Mouse (Mus musculus) heart, embryonic 16.5 days (tissue): ENCODE measurements around the gene Ulk4. TPM values are rescaled to one million over a fixed set of nuclear protein-coding genes. Genes with fewer than 3 reads are reported as not detected.

Source experiments
- ATAC-seq: fragments of 200-750 bp; cut with Nextera tagmentation; replicated peaks from 2 replicates; pipeline ENCODE4 v1.8.0; 2017; ENCODE audit warnings: moderate number of reproducible peaks; ENCODE audit not compliant: insufficient read depth, low FRiP score; ENCODE audit errors: extremely low read depth
- H3K27ac ChIP-seq: fragments of 300-500 bp; sonication (generic); 2 replicates; pipeline ENCODE4 v1.5.1; 2014; ENCODE audit warnings: mild to moderate bottlenecking, low read length, control low read depth, moderate library complexity
- H3K27me3 ChIP-seq: fragments of 300-500 bp; sonication (generic); 2 replicates; pipeline ENCODE4 v1.6.1; 2014; ENCODE audit warnings: low read length, mixed read lengths; ENCODE audit not compliant: control insufficient read depth, insufficient read depth
- H3K36me3 ChIP-seq: fragments of 300-500 bp; sonication (generic); 2 replicates; pipeline ENCODE4 v1.6.1; 2014; ENCODE audit not compliant: control insufficient read depth, insufficient read depth
- H3K4me1 ChIP-seq: fragments of 300-500 bp; sonication (generic); 2 replicates; pipeline ENCODE4 v1.6.1; 2014; ENCODE audit warnings: low read length, mixed read lengths; ENCODE audit not compliant: control insufficient read depth, insufficient read depth
- H3K4me2 ChIP-seq: fragments of 300-500 bp; sonication (generic); 2 replicates; pipeline ENCODE4 v1.6.1; 2014; ENCODE audit warnings: low read depth, mild to moderate bottlenecking, control low read depth, low read length
- H3K4me3 ChIP-seq: fragments of 300-500 bp; sonication (generic); 2 replicates; pipeline ENCODE4 v1.5.1; 2014; ENCODE audit warnings: mild to moderate bottlenecking, control low read depth, low read length
- H3K9ac ChIP-seq: fragments of 300-500 bp; sonication (generic); 2 replicates; pipeline ENCODE4 v1.6.1; 2014; ENCODE audit warnings: low read length, control low read depth
- H3K9me3 ChIP-seq: fragments of 300-500 bp; sonication (generic); replicated peaks from 2 replicates; pipeline ENCODE4 v1.6.1; 2016; ENCODE audit warnings: low read length; ENCODE audit not compliant: control insufficient read depth
- WGBS: fragments of 180-500 bp; shearing (Covaris S2); extraction: QIAGEN DNeasy Blood & Tissue Kit; methylation state at CpG from one replicate; pipeline ENCODE4 v1.1.7; 2014; 5-methylcytosine and 5-hydroxymethylcytosine counted together
- polyA plus RNA-seq: library from polyadenylated mRNA; unstranded; fragments of >200 nt; fragmentation: Nextera tagmentation; extraction: Ambion mirVana; gene quantifications from 2 replicates; pipeline ENCODE4 v1.2.1, GENCODE M21; 2015

The Ulk4 gene
- polyA plus RNA-seq, 1 experiment from 2014 or later = 105 TPM

DNA sequence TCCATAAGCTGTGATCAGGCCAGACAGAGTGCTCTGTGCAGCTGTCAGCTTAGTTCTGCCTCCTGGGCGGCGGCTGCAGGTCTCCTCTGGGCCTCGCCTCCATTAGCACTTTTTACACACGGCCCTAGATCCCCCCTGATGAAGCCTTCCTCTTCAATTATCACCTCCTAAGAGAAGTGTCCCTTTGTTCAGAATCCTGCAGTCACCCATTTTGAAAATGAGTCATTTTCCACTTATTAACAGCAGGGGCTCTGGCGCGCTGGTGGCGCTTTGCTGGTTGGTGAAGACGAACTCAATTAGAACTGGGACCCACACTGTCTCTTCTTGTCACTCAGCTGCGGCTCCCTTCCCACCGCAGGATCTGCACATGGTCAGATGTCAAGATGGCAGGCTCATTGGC, 177.5 kb downstream of the Ulk4 start:
- H3K9ac ChIP-seq = no peak overlapping the region
- no peak overlapping the region for H3K4me3 ChIP-seq
- no peaks in the 10 kb centered on the region for H3K4me1 ChIP-seq
- ATAC-seq = no peak
- H3K36me3 ChIP-seq = no peaks in the 10 kb centered on the region
- no peaks in the 10 kb centered on the region for H3K27me3 ChIP-seq
- no peak overlapping the region for H3K4me2 ChIP-seq
- 82% methylated on average over 10 of the region's 10 CpGs for WGBS
- peaks cover 4% of the 10 kb centered on the region; the same call in 1 of the 2 replicates for H3K9me3 ChIP-seq
- no peak overlapping the region for H3K27ac ChIP-seq

DNA sequence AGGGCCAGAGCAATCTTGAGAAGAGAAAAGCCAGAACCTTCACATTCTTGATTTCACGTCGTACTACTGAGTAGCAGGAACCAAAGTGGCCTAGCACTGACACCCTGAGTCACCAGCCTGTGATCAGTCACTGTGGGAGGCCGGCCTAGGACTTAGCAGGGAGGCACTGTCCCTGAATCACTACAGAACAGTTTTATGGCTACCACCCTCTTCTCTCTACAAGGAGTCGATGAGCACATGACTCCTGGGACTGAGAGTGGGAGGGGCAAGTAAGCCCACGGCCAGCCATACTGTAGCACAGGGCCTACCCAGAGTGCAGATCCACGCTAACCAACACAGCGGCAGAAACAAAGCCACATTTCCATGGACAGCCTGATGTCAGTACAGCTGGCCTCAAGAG, 183.2 kb downstream of the Ulk4 start:
- H3K4me2 ChIP-seq = no peak overlapping the region
- H3K4me1 ChIP-seq = no peaks in the 10 kb centered on the region
- WGBS = 70% methylated on average over 7 of the region's 7 CpGs
- H3K9ac ChIP-seq = no peak overlapping the region
- H3K27me3 ChIP-seq = no peaks in the 10 kb centered on the region
- ATAC-seq = no peak
- no peak overlapping the region for H3K27ac ChIP-seq
- no peak overlapping the region for H3K4me3 ChIP-seq
- no peaks in the 10 kb centered on the region for H3K36me3 ChIP-seq
- 0 out of 2 replicates have a peak, but pooled peaks cover 4% of the 10 kb centered on the region for H3K9me3 ChIP-seq

DNA sequence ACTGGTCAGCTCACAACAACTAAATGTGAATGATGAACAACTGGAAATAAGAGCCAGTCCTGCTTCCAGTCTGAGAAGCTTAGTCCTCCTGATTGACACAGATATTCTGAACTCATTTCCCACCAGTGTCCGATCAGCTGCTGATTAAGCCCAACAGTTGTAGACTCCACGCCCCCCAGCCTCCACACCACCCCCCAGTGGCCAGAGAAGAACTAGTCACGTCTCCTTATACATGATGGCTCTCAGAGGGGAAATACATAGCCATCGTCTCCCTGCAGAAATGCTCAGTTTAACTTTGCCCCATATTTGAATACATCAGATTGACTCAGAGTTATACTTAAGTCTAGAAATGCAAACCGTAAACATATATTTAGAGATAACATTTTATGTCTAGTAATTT, 184.4 kb downstream of the Ulk4 start:
- WGBS = 75% methylated on average over 5 of the region's 5 CpGs
- Histone ChIP-seq H3K4me2 (no peak overlapping the region), H3K9ac (no peak overlapping the region), H3K27me3 (no peaks in the 10 kb centered on the region), H3K27ac (no peak overlapping the region), H3K36me3 (no peaks in the 10 kb centered on the region), H3K4me3 (no peak overlapping the region), H3K4me1 (no peaks in the 10 kb centered on the region), H3K9me3 (0 out of 2 replicates have a peak, but pooled peaks cover 4% of the 10 kb centered on the region)
- ATAC-seq = no peak

DNA sequence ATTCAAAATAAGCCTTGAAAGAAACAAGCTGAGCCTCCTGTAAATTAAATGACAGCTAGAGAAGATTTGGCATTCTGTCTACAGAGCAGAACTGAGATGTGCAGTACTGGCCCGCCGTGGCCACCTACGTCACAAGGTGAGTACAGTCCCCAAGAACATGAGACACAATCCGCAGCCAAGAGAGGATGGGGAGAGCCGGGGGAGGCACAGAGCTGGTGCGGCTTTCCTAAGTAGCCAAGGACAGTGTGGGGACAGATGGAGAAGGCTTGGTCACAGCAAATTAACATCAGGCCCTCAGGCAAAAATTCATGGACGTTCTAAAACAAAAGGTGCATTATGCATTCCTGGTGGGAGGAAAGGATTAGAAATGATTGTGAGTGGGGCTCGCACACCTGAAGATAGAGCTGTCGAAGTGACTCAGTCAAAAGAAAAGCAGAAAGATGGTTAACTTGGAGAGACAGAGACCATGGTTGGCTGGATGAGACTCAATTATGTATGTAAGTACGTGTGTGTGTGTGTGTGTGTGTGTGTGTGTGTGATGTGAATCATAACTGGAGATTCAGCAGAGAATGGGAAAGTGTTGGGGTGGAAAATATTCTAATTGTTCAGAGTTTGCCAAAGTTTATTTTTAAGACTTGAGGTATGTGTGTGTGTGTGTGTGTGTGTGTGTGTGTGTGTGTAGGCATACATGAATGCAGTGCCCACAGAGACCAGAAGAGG, 185.8 kb downstream of the Ulk4 start:
- H3K27me3 ChIP-seq = no peaks in the 10 kb centered on the region
- no peak overlapping the region for H3K9ac ChIP-seq
- no peaks in the 10 kb centered on the region for H3K4me1 ChIP-seq
- no peak overlapping the region for H3K4me3 ChIP-seq
- no peak overlapping the region for H3K27ac ChIP-seq
- 75% methylated on average over 10 of the region's 10 CpGs for WGBS
- no peak overlapping the region for H3K4me2 ChIP-seq
- 0 out of 2 replicates have a peak, but pooled peaks cover 4% of the 10 kb centered on the region for H3K9me3 ChIP-seq
- ATAC-seq = no peak
- no peaks in the 10 kb centered on the region for H3K36me3 ChIP-seq

DNA sequence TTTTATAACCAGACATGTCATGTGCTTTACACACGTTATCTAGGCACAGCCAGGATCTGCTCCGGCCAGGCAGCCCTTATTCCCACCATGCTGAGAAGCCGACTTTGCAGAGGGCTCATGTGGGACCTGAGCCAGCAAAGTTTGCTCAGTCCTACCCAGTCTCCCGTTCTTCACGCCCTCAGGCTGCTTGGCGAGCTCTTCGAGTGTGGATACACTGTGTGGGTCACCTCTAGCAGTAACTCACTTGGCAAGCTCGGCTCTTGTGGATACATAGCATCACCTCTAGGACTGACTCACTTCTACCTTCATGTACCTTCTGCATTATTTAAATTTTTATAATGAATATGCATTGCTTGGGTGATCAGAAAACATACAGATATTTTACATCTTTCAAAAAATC, 189.3 kb downstream of the Ulk4 start:
- WGBS = 30% methylated on average over 8 of the region's 8 CpGs
- Histone ChIP-seq H3K27ac (no peak overlapping the region), H3K9me3 (no peaks in the 10 kb centered on the region), H3K36me3 (no peaks in the 10 kb centered on the region), H3K4me2 (no peak overlapping the region), H3K4me1 (no peaks in the 10 kb centered on the region), H3K4me3 (no peak overlapping the region), H3K27me3 (no peaks in the 10 kb centered on the region), H3K9ac (no peak overlapping the region)
- ATAC-seq = peak; percentile 58; the same call in 1 of the 2 replicates

DNA sequence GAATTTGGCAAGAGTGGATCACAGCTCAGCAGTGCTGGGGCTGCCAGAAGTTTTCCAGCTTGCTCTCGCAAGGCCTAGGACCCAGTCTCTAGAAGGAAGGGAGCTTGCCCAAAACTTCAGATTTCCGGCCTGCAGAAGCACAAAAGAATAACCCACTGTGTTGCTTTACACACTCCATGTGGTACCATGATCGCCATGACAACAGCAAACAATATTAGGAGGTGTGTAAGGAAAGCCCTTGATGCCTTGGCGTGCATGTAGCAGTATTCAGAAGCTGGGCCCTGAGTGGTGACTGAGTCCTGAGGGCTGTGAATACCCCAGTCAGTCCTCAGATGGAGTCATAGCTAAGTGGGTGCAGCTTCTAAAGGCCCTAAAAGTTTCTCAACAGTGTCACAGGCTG, 192.8 kb downstream of the Ulk4 start:
- H3K4me2 ChIP-seq = no peak overlapping the region
- H3K36me3 ChIP-seq = no peaks in the 10 kb centered on the region
- H3K9me3 ChIP-seq = no peaks in the 10 kb centered on the region
- H3K4me1 ChIP-seq = peaks cover 8% of the 10 kb centered on the region
- no peaks in the 10 kb centered on the region for H3K27me3 ChIP-seq
- no peak overlapping the region for H3K4me3 ChIP-seq
- no peak overlapping the region for H3K27ac ChIP-seq
- H3K9ac ChIP-seq = no peak overlapping the region
- WGBS = 86% methylated on average over 4 of the region's 4 CpGs
- no peak for ATAC-seq

DNA sequence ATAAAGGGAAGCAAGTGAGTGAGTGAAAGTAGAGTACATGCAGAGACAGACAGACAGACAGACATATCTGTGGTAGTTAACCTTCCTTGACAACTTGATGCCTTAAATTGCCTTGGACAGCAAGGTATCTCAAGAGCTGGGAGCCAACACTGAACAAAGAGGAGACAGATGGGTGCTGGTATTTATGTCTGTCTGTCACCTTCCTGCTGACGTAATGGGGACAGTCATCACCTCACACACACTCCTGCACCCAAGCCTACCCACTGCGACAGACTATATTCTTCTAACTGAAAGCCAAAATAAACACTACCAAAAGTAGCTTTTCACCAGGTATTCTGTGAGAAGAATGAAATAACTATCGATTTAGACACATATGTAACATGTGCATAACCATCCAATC, 196.2 kb downstream of the Ulk4 start:
- peaks cover 8% of the 10 kb centered on the region for H3K4me1 ChIP-seq
- ATAC-seq = no peak
- no peaks in the 10 kb centered on the region for H3K27me3 ChIP-seq
- 72% methylated on average over 3 of the region's 3 CpGs for WGBS
- no peak overlapping the region for H3K4me2 ChIP-seq
- no peaks in the 10 kb centered on the region for H3K36me3 ChIP-seq
- no peaks in the 10 kb centered on the region for H3K9me3 ChIP-seq
- H3K9ac ChIP-seq = no peak overlapping the region
- no peak overlapping the region for H3K27ac ChIP-seq
- H3K4me3 ChIP-seq = no peak overlapping the region

DNA sequence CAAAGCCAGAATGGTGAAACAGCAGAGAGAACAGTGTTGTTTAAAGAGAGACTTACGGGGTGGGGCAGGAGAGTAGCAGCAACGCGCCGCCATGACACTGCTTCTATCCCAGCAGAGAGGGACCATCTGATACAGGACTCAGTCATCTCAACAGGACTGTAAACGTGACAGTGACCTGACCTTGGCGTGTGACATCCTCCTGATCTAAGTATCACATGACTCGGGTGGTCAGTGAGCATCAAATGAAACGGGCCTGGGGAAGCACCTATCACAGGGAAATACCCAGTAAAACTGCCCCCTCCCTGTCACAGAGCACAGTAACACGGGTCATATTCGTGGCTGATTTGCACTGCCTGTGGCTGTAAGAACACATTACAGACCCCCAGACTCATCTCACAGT, 196.6 kb downstream of the Ulk4 start:
- Histone ChIP-seq H3K4me3 (no peak overlapping the region), H3K27ac (no peak overlapping the region), H3K36me3 (no peaks in the 10 kb centered on the region), H3K27me3 (no peaks in the 10 kb centered on the region), H3K4me2 (no peak overlapping the region), H3K9ac (no peak overlapping the region), H3K4me1 (peaks cover 8% of the 10 kb centered on the region), H3K9me3 (no peaks in the 10 kb centered on the region)
- no peak for ATAC-seq
- WGBS = 68% methylated on average over 10 of the region's 10 CpGs

DNA sequence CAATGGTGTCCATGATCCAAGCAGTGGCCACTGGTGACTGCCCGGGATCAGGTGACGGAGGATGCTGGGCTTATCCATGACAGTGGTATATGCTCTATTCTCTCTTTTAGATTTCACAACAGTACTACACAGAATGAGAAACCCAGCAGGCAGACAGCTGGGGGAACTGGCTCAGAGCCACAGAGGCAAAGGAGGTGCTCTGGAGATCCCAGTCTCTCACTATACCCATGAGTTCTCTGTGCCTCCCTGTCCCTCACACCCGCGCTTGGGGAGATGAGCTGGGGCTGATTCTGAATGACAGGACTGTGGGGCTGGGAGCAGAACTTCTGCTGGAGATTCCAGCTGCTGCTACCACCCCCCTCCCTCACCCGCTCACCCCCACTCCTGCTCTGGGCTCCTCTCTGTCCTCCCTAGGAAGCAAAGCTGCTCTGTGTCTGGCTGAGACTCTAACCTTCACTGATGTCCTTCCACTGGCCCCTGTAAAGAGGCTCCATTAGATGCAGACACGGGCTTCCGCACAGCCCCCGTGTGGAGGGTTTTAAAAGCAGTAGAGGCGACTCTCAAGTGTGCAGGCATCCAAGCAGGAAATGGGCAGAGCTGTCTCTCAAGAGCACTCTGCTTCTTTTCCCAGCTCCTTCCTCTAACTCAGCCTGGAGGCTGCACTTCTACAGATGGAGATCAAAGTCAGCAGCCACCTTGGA, 197.5 kb downstream of the Ulk4 start:
- 33% methylated on average over 9 of the region's 9 CpGs for WGBS
- peak overlapping the region; percentile 20 for H3K4me2 ChIP-seq
- H3K27me3 ChIP-seq = no peaks in the 10 kb centered on the region
- H3K9me3 ChIP-seq = no peaks in the 10 kb centered on the region
- H3K9ac ChIP-seq = 0 out of 2 replicates have a peak overlapping the region, but pooled peaks have one; percentile 22
- H3K4me1 ChIP-seq = peaks cover 8% of the 10 kb centered on the region
- peak; percentile 59 for ATAC-seq
- no peaks in the 10 kb centered on the region for H3K36me3 ChIP-seq
- H3K4me3 ChIP-seq = no peak overlapping the region
- 0 out of 2 replicates have a peak overlapping the region, but pooled peaks have one; percentile 26 for H3K27ac ChIP-seq
